Comparison of ENCODE assay signal across 9 mouse cellular contexts in the genomic region with DNA sequence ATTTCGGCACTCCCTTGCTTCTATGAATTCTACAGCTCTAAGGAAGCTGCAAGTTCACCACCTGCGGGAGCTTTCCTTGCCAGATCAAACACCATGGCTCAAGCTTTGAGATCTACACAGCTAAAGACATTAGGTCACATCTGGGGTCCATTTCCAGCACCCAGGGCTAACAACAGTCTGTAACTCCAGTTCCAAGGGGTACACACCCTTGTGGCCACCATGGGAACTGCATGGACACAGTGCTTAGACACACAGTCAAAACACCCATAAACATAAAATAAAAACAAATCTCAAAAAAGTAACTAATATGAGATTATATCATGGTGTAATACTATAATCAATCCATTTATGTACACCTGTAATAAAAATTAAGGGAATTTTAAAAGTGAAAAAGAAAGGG.
DNase-seq lines count a peak whose midpoint lies in the region; ATAC-seq and TF ChIP-seq lines count a peak whose summit lies in the region.
"Had no signal": no experiment of that assay in that cellular context is flagged by ENCODE, and none has a peak within 500 bp of the region (broad histone marks: within the 10 kb centered on the region; RNA-seq: fewer than 3 reads in every experiment).

No protein-coding gene starts in this region.

- H3K27me3 ChIP-seq in kidney, embryonic 14.5 days (ENCODE audit: control insufficient read depth, insufficient read depth, low read length): no peaks in the 10 kb centered on the region
- H3K27me3 ChIP-seq: embryonic facial prominence, embryonic 15.5 days had no signal

- peak; percentile 28 for DNase-seq in kidney, adult 18-20 months
- peak; percentile 37 for DNase-seq in ES-E14 (ENCODE audit: low read depth, low spot score)
- peak; percentile 59 for DNase-seq in embryo, embryonic 10.5 days (ENCODE audit: low spot score)
- no peak for DNase-seq in MN1 (ENCODE audit: low spot score)
- DNase-seq in right cerebral cortex, postnatal 36 days (ENCODE audit: low spot score in 2 of 2): no peak
- DNase-seq in heart, postnatal 25 days (ENCODE audit: low spot score): no peak

- ATAC-seq in kidney, embryonic 14.5 days (ENCODE audit: low FRiP score, low TSS enrichment): no peak
- ATAC-seq in monocyte, adult 5-6 weeks (replicated peaks; ENCODE audit: insufficient number of reproducible peaks, low FRiP score, low TSS enrichment, poor library complexity, severe bottlenecking): peak; percentile 66

- H3K4me3 ChIP-seq in kidney, embryonic 14.5 days (ENCODE audit: low read length): no peak overlapping the region
- no peak overlapping the region for H3K4me3 ChIP-seq in ES-E14 (ENCODE audit: insufficient read depth in 1 of 2, low read depth in 1 of 2, low read length in 2 of 2, poor library complexity in 1 of 2, severe bottlenecking in 1 of 2)
- H3K4me3 ChIP-seq: embryonic facial prominence, embryonic 15.5 days had no signal

- H3K27ac ChIP-seq in kidney, embryonic 14.5 days (ENCODE audit: low read depth, low read length): no peak overlapping the region
- H3K27ac ChIP-seq in ES-E14 (ENCODE audit: insufficient read depth, low read depth, low read length, poor library complexity, severe bottlenecking): no peak overlapping the region
- H3K27ac ChIP-seq: embryonic facial prominence, embryonic 15.5 days had no signal

- no peaks in the 10 kb centered on the region for H3K36me3 ChIP-seq in kidney, embryonic 14.5 days (ENCODE audit: control insufficient read depth, insufficient read depth, low read length)
- no peaks in the 10 kb centered on the region for H3K36me3 ChIP-seq in ES-E14 (ENCODE audit: control insufficient read depth, insufficient read depth, low read length, poor library complexity, severe bottlenecking)
- H3K36me3 ChIP-seq: embryonic facial prominence, embryonic 15.5 days had no signal

- H3K4me1 ChIP-seq in kidney, embryonic 14.5 days (ENCODE audit: control insufficient read depth, insufficient read depth, low read length): no peaks in the 10 kb centered on the region
- no peaks in the 10 kb centered on the region for H3K4me1 ChIP-seq in ES-E14 (ENCODE audit: control insufficient read depth in 2 of 2, insufficient read depth in 2 of 2, low read length in 2 of 2, poor library complexity in 1 of 2)
- H3K4me1 ChIP-seq: embryonic facial prominence, embryonic 15.5 days had no signal

- intact Hi-C loops in heart, postnatal 25 days (cut with DNase I): no loop called here

- H3K9me3 ChIP-seq in kidney, embryonic 14.5 days (ENCODE audit: control insufficient read depth, low read length): no peaks in the 10 kb centered on the region
- no peaks in the 10 kb centered on the region for H3K9me3 ChIP-seq in ES-E14 (ENCODE audit: control insufficient read depth, insufficient read depth, low read depth, low read length)
- H3K9me3 ChIP-seq: embryonic facial prominence, embryonic 15.5 days had no signal

- in situ Hi-C loops in ES-E14 (cut with MboI; ENCODE audit: low sequenced_read_pairs in 2 of 2, unreplicated experiment in 2 of 2): no loop called here

- no peak overlapping the region for H3K4me2 ChIP-seq in kidney, embryonic 14.5 days (replicated peaks; ENCODE audit: low read depth, low read length)
- H3K4me2 ChIP-seq: embryonic facial prominence, embryonic 15.5 days had no signal

- 95% methylated on average over 2 of the region's 2 CpGs for WGBS in kidney, embryonic 14.5 days

- no peak overlapping the region for H3K9ac ChIP-seq in kidney, embryonic 14.5 days (ENCODE audit: low read depth, low read length)
- H3K9ac ChIP-seq in ES-E14 (ENCODE audit: insufficient read depth, low read depth, low read length, poor library complexity, severe bottlenecking): no peak overlapping the region
- H3K9ac ChIP-seq: embryonic facial prominence, embryonic 15.5 days had no signal

TF ChIP-seq in ES-E14, 5 proteins besides CTCF, POLR2A, EP300 and RAD21:
- TF ChIP-seq CHD2 (IDR thresholded peaks at IDR 0.05; ENCODE audit: low read depth, low read length): no peak

Comparison
In these comparisons a context has a peak if more than half of its experiments do, and no peak if none do; other contexts are left out.
1. DNase-seq: peak in kidney, adult 18-20 months (single experiment), ES-E14 (single experiment) and embryo, embryonic 10.5 days (single experiment); none in MN1 (single experiment), right cerebral cortex, postnatal 36 days (0 of 2) and heart, postnatal 25 days (single experiment).